Mouse (Mus musculus) midbrain, embryonic 11.5 days (tissue): ENCODE measurements at regions not wholly inside any gene's neighbourhood (a gene's known extent, or its start where the extent isn't known, plus 50 kb on each side); places are given as distances from the start of the nearest gene placed in this dataset.

ENCODE experiments used
- ATAC-seq: fragments of 200-750 bp; cut with Nextera tagmentation; 2 replicates; pipeline ENCODE4 v1.8.0; 2017; ENCODE audit warnings: moderate TSS enrichment, moderate library complexity; ENCODE audit not compliant: low FRiP score
- DNase-seq: peaks from one replicate; pipeline ENCODE4 v3.0.0; 2015; ENCODE audit warnings: low spot score; ENCODE audit errors: missing footprints
- H3K27ac ChIP-seq: fragments of 300-500 bp; sonication (generic); 2 replicates; pipeline ENCODE4 v1.5.1; 2014; ENCODE audit warnings: low read depth, low read length
- H3K27me3 ChIP-seq: fragments of 300-500 bp; sonication (generic); 2 replicates; pipeline ENCODE4 v1.6.1; 2014; ENCODE audit warnings: mild to moderate bottlenecking, low read length, moderate library complexity, mixed read lengths; ENCODE audit not compliant: control insufficient read depth, insufficient read depth
- H3K36me3 ChIP-seq: fragments of 300-500 bp; sonication (generic); 2 replicates; pipeline ENCODE4 v1.6.1; 2014; ENCODE audit warnings: mild to moderate bottlenecking, low read length, moderate library complexity, mixed read lengths; ENCODE audit not compliant: control insufficient read depth, insufficient read depth
- H3K4me1 ChIP-seq: fragments of 300-500 bp; sonication (generic); 2 replicates; pipeline ENCODE4 v1.6.1; 2014; ENCODE audit warnings: low read length; ENCODE audit not compliant: control insufficient read depth, insufficient read depth
- H3K4me2 ChIP-seq: fragments of 300-500 bp; sonication (generic); 2 replicates; pipeline ENCODE4 v1.6.1; 2014; ENCODE audit warnings: mild to moderate bottlenecking, moderate library complexity
- H3K4me3 ChIP-seq: fragments of 300-500 bp; sonication (generic); 2 replicates; pipeline ENCODE4 v1.5.1; 2014; ENCODE audit warnings: low read depth, low read length
- H3K9ac ChIP-seq: fragments of 300-500 bp; sonication (generic); 2 replicates; pipeline ENCODE4 v1.6.1; 2014; ENCODE audit warnings: low read length
- H3K9me3 ChIP-seq: fragments of 300-500 bp; sonication (generic); 2 replicates; pipeline ENCODE4 v1.6.1; 2016; ENCODE audit warnings: low read length; ENCODE audit not compliant: control insufficient read depth
- WGBS: fragments of 180-500 bp; shearing (Covaris S2); extraction: QIAGEN DNeasy Blood & Tissue Kit; methylation state at CpG from one replicate; pipeline ENCODE4 v1.1.7; 2014; 5-methylcytosine and 5-hydroxymethylcytosine counted together

- 84% methylated on average over 13 of the region's 13 CpGs for WGBS
Measured at GRCm38 (mm10) chr10:118754791-118755190, 115.2 kb downstream of the Dyrk2 start.

GRCm38 (mm10) chr10:118758825-118759471, 111.1 kb downstream of the Dyrk2 start:
- H3K9me3 ChIP-seq = no peaks in the 10 kb centered on the region
- no peaks in the 10 kb centered on the region for H3K27me3 ChIP-seq
- no peak overlapping the region for H3K4me2 ChIP-seq
- no peak overlapping the region for H3K27ac ChIP-seq
- H3K9ac ChIP-seq = no peak overlapping the region
- no peak for DNase-seq
- H3K4me1 ChIP-seq = no peaks in the 10 kb centered on the region
- no peak for ATAC-seq
- 87% methylated on average over 18 of the region's 18 CpGs for WGBS
- H3K4me3 ChIP-seq = no peak overlapping the region
- no peaks in the 10 kb centered on the region for H3K36me3 ChIP-seq

More at GRCm38 (mm10) chr10:118754791-118755190, 115.2 kb downstream of the Dyrk2 start:
- H3K9me3 ChIP-seq = no peaks in the 10 kb centered on the region
- DNase-seq (no peak), ATAC-seq (no peak)
- no peaks in the 10 kb centered on the region for H3K27me3 ChIP-seq
- H3K27ac ChIP-seq = no peak overlapping the region
- H3K36me3 ChIP-seq = no peaks in the 10 kb centered on the region
- H3K4me1 ChIP-seq = no peaks in the 10 kb centered on the region
- H3K4me2 ChIP-seq = no peak overlapping the region
- no peak overlapping the region for H3K4me3 ChIP-seq
- H3K9ac ChIP-seq = no peak overlapping the region

DNA sequence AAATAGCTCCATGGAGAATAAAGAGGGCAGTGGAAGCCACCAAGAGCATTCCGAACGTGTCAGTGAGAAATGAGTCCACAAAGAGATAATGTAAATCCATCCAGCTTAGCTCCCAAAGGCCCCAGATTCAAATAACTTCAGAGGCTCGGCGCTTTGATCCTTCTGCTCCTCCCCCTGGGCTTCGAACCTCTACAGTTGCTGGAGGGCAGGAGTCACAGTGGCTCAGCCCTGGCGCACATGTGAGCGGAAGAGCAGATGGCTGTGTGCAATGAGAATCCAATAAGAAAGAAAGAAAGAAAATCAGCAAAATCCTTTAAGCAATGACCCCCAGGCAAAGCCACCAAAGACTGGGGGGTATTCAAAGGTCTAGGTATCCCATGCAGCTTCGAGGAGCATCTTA, 109.6 kb downstream of the Dyrk2 start:
- ATAC-seq (no peak), DNase-seq (no peak)
- Histone ChIP-seq H3K9ac (no peak overlapping the region), H3K27me3 (no peaks in the 10 kb centered on the region), H3K4me3 (no peak overlapping the region), H3K4me2 (no peak overlapping the region), H3K4me1 (no peaks in the 10 kb centered on the region), H3K36me3 (no peaks in the 10 kb centered on the region), H3K9me3 (no peaks in the 10 kb centered on the region), H3K27ac (no peak overlapping the region)
- 53% methylated on average over 8 of the region's 8 CpGs for WGBS

DNA sequence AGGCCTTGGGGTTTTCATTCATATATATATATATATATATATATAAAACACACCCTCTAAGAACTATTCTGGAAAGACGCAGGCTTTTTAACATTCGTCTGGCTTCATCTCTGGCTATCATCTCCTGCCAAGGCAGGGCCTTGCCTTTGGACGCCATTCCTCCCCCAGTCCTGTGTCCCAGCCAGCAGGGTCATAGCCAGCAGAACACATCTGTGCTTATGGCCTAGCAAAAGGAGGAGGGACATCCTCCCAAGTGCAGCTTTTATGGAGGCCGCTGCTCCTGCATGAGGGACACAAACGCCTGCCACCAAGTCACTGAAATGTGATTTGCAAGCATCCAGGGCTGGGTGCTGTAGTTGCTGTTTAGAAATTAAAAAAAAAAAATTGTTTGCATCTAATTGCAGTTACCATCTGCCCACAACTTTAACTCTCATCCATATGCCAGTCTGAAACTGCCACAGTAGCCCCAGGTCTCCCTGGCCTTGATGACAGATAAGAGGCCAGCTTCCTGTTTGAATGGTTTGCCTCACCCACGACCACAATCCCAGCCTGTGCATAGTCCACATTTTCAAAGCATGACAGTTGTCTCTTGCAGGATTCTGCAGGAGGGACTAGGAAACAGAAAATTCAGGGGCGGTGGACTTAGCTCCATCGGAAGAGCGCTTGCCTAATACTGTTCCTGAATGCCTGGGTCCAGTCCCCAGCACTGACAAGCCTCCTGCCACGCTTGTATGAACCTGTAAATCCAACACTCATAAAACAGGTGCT, 108.7 kb downstream of the Dyrk2 start:
- no peak for DNase-seq
- Histone ChIP-seq H3K4me1 (no peaks in the 10 kb centered on the region), H3K4me3 (no peak overlapping the region), H3K9ac (no peak overlapping the region), H3K4me2 (no peak overlapping the region), H3K27me3 (no peaks in the 10 kb centered on the region), H3K27ac (no peak overlapping the region), H3K36me3 (no peaks in the 10 kb centered on the region), H3K9me3 (no peaks in the 10 kb centered on the region)
- ATAC-seq = no peak
- WGBS = 88% methylated on average over 10 of the region's 10 CpGs

- WGBS = 94% methylated on average over 9 of the region's 9 CpGs
- H3K4me1 ChIP-seq = no peaks in the 10 kb centered on the region
- H3K9ac ChIP-seq = no peak overlapping the region
- peak; percentile 75 for DNase-seq
- no peaks in the 10 kb centered on the region for H3K9me3 ChIP-seq
- H3K27ac ChIP-seq = no peak overlapping the region
- H3K27me3 ChIP-seq = no peaks in the 10 kb centered on the region
- H3K36me3 ChIP-seq = no peaks in the 10 kb centered on the region
- no peak overlapping the region for H3K4me2 ChIP-seq
- no peak for ATAC-seq
- H3K4me3 ChIP-seq = no peak overlapping the region
Measured at GRCm38 (mm10) chr10:118765051-118765450, 105.0 kb downstream of the Dyrk2 start.

- Histone ChIP-seq H3K36me3 (no peaks in the 10 kb centered on the region), H3K27me3 (no peaks in the 10 kb centered on the region), H3K9ac (no peak overlapping the region), H3K27ac (no peak overlapping the region), H3K4me2 (no peak overlapping the region), H3K4me1 (no peaks in the 10 kb centered on the region), H3K4me3 (no peak overlapping the region), H3K9me3 (no peaks in the 10 kb centered on the region)
- ATAC-seq (no peak), DNase-seq (no peak)
- WGBS = 71% methylated on average over 14 of the region's 14 CpGs
Measured at GRCm38 (mm10) chr10:118765544-118766441, 104.2 kb downstream of the Dyrk2 start.

- ATAC-seq (no peak), DNase-seq (no peak)
- no peaks in the 10 kb centered on the region for H3K36me3 ChIP-seq
- no peak overlapping the region for H3K4me2 ChIP-seq
- H3K4me1 ChIP-seq = no peaks in the 10 kb centered on the region
- no peaks in the 10 kb centered on the region for H3K9me3 ChIP-seq
- no peaks in the 10 kb centered on the region for H3K27me3 ChIP-seq
- H3K9ac ChIP-seq = no peak overlapping the region
- WGBS = 86% methylated on average over 7 of the region's 7 CpGs
- no peak overlapping the region for H3K4me3 ChIP-seq
- H3K27ac ChIP-seq = no peak overlapping the region
Measured at GRCm38 (mm10) chr10:118766826-118767225, 103.2 kb downstream of the Dyrk2 start.

DNA sequence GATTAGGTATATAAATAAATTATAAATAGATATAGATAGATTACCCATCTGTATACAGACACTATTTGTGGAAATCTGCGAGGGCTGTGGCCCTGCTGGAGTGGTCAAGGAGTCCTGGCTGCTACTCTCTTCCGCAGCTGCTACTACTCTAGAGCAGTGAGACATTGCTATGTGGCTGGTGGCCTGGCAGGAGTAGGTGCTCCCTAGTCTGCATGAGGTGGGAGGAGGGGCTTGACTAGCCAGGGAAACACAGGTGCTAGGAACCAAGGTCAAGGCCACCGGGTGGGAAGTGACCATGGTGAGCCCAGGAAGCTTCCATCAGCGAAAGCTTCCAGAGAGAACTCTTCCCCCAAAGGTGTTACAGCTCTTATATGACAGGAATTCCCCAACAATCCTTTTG, 100.3 kb downstream of the Dyrk2 start:
- Histone ChIP-seq H3K4me2 (no peak overlapping the region), H3K9ac (no peak overlapping the region), H3K36me3 (no peaks in the 10 kb centered on the region), H3K9me3 (no peaks in the 10 kb centered on the region), H3K27me3 (no peaks in the 10 kb centered on the region), H3K4me3 (no peak overlapping the region), H3K27ac (no peak overlapping the region), H3K4me1 (no peaks in the 10 kb centered on the region)
- WGBS = 90% methylated on average over 4 of the region's 4 CpGs
- no peak for ATAC-seq
- DNase-seq = no peak

- WGBS = 94% methylated on average over 10 of the region's 10 CpGs
- DNase-seq (no peak), ATAC-seq (no peak)
- Histone ChIP-seq H3K36me3 (no peaks in the 10 kb centered on the region), H3K4me3 (no peak overlapping the region), H3K4me1 (no peaks in the 10 kb centered on the region), H3K27me3 (no peaks in the 10 kb centered on the region), H3K9me3 (no peaks in the 10 kb centered on the region), H3K4me2 (no peak overlapping the region), H3K27ac (no peak overlapping the region), H3K9ac (no peak overlapping the region)
Measured at GRCm38 (mm10) chr10:118778656-118779055, 91.4 kb downstream of the Dyrk2 start.
